Mouse (Mus musculus) thymus, postnatal 14 days (tissue): ENCODE measurements at regions not wholly inside any gene's neighbourhood (a gene's known extent, or its start where the extent isn't known, plus 50 kb on each side); places are given as distances from the start of the nearest gene placed in this dataset.

ENCODE experiments used
- DNase-seq: peaks from one replicate; pipeline ENCODE4 v3.0.0; 2021

- no peak for DNase-seq
Measured at GRCm38 (mm10) chr8:107642241-107642640, 54.0 kb upstream of the Psmd7 start.

GRCm38 (mm10) chr8:107647936-107648335 lies 59.7 kb upstream of the Psmd7 start:
- no peak for DNase-seq

- no peak for DNase-seq
Measured at GRCm38 (mm10) chr8:107650306-107650705, 62.0 kb upstream of the Psmd7 start.

- DNase-seq, result no peak
Measured at GRCm38 (mm10) chr8:107651424-107651823, 63.2 kb upstream of the Psmd7 start.

GRCm38 (mm10) chr8:107652226-107652625 lies 64.0 kb upstream of the Psmd7 start:
- no peak for DNase-seq

- DNase-seq, result no peak
Measured at GRCm38 (mm10) chr8:107653711-107654110, 65.4 kb upstream of the Psmd7 start.

GRCm38 (mm10) chr8:107656622-107657021 lies 68.4 kb upstream of the Psmd7 start:
- peak; percentile 5 for DNase-seq

- no peak for DNase-seq
Measured at GRCm38 (mm10) chr8:107657741-107658140, 69.5 kb upstream of the Psmd7 start.

- DNase-seq, result no peak
Measured at GRCm38 (mm10) chr8:107658386-107658785, 70.1 kb upstream of the Psmd7 start.

- no peak for DNase-seq
Measured at GRCm38 (mm10) chr8:107660624-107661023, 72.4 kb upstream of the Psmd7 start.

- DNase-seq, result no peak
Measured at GRCm38 (mm10) chr8:107669608-107670007, 81.3 kb upstream of the Psmd7 start.

- DNase-seq, result no peak
Measured at GRCm38 (mm10) chr8:107671471-107671870, 83.2 kb upstream of the Psmd7 start.

GRCm38 (mm10) chr8:107672691-107673090 lies 84.4 kb upstream of the Psmd7 start:
- DNase-seq, result no peak

- no peak for DNase-seq
Measured at GRCm38 (mm10) chr8:107682066-107682465, 93.8 kb upstream of the Psmd7 start.

GRCm38 (mm10) chr8:107684721-107685691 lies 96.7 kb upstream of the Psmd7 start:
- DNase-seq, result peak; percentile 12

- no peak for DNase-seq
Measured at GRCm38 (mm10) chr8:107686936-107687335, 98.7 kb upstream of the Psmd7 start.

- DNase-seq, result no peak
Measured at GRCm38 (mm10) chr8:107687529-107687928, 99.3 kb upstream of the Psmd7 start.

- no peak for DNase-seq
Measured at GRCm38 (mm10) chr8:107689020-107689419, 100.8 kb upstream of the Psmd7 start.

GRCm38 (mm10) chr8:107691251-107691650 lies 103.0 kb upstream of the Psmd7 start:
- no peak for DNase-seq

GRCm38 (mm10) chr8:107696384-107697346 lies 108.4 kb upstream of the Psmd7 start:
- no peak for DNase-seq

GRCm38 (mm10) chr8:107699307-107699706 lies 111.0 kb upstream of the Psmd7 start:
- DNase-seq, result no peak

- DNase-seq, result no peak
Measured at GRCm38 (mm10) chr8:107699759-107700158, 111.5 kb upstream of the Psmd7 start.

- DNase-seq, result no peak
Measured at GRCm38 (mm10) chr8:107715901-107716300, 127.6 kb upstream of the Psmd7 start.
